13 mouse cellular contexts compared by ENCODE assay signal in genomic region chr14:24755426-24756117, GRCm38 (mm10).
"Had no signal": no experiment of that assay in that cellular context is flagged by ENCODE, and none has a peak within 500 bp of the region (broad histone marks: within the 10 kb centered on the region; RNA-seq: fewer than 3 reads in every experiment).

No protein-coding gene starts in this region.

- H3K4me3 ChIP-seq: kidney, embryonic 15.5 days; left cerebral cortex, adult 2 months; liver, embryonic 13.5 days had no signal

- H3K4me1 ChIP-seq: liver, embryonic 13.5 days had no signal

- DNase-seq: kidney, adult 11 months; kidney, adult 8-10 months; kidney, postnatal 10 days; kidney, postnatal 36 days; liver, embryonic 13.5 days; lung, adult 2 months; lung, postnatal 14 days; lung, postnatal 4 days; thymus, adult 18-20 months; thymus, postnatal 36 days had no signal

- H3K27ac ChIP-seq: kidney, embryonic 15.5 days; left cerebral cortex, adult 2 months; liver, embryonic 13.5 days had no signal

- H3K9me3 ChIP-seq: kidney, embryonic 15.5 days; liver, embryonic 13.5 days had no signal

- ATAC-seq: midbrain, embryonic 16.5 days had no signal

- H3K4me2 ChIP-seq: kidney, embryonic 15.5 days; liver, embryonic 13.5 days had no signal

- H3K27me3 ChIP-seq: kidney, embryonic 15.5 days; liver, embryonic 13.5 days had no signal

- H3K9ac ChIP-seq: kidney, embryonic 15.5 days; liver, embryonic 13.5 days had no signal

- H3K36me3 ChIP-seq: kidney, embryonic 15.5 days; liver, embryonic 13.5 days had no signal
